Mouse (Mus musculus) heart, embryonic 12.5 days (tissue): ENCODE results near the gene Klhdc3. TPM values are rescaled to one million over a fixed set of nuclear protein-coding genes. Genes with fewer than 3 reads are reported as not detected.

Source experiments
- ATAC-seq: fragments of 200-750 bp; cut with Nextera tagmentation; 2 replicates; pipeline ENCODE4 v1.8.0; 2017; ENCODE audit warnings: moderate TSS enrichment, moderate library complexity; ENCODE audit not compliant: insufficient number of reproducible peaks, low FRiP score
- H3K27ac ChIP-seq: fragments of 300-500 bp; sonication (generic); 2 replicates; pipeline ENCODE4 v1.5.1; 2016; ENCODE audit warnings: mild to moderate bottlenecking, moderate library complexity; ENCODE audit not compliant: poor library complexity, severe bottlenecking
- H3K27me3 ChIP-seq: fragments of 300-500 bp; sonication (generic); replicated peaks from 2 replicates; pipeline ENCODE4 v1.6.1; 2016; ENCODE audit warnings: mild to moderate bottlenecking, moderate library complexity
- H3K36me3 ChIP-seq: fragments of 300-500 bp; sonication (generic); 2 replicates; pipeline ENCODE4 v1.6.1; 2016; ENCODE audit warnings: mild to moderate bottlenecking, moderate library complexity
- H3K4me1 ChIP-seq: fragments of 300-500 bp; sonication (generic); replicated peaks from 2 replicates; pipeline ENCODE4 v1.6.1; 2016; ENCODE audit warnings: mild to moderate bottlenecking
- H3K4me2 ChIP-seq: fragments of 300-500 bp; sonication (generic); 2 replicates; pipeline ENCODE4 v1.6.1; 2016; ENCODE audit warnings: mild to moderate bottlenecking, moderate library complexity
- H3K4me3 ChIP-seq: fragments of 300-500 bp; sonication (generic); 2 replicates; pipeline ENCODE4 v1.5.1; 2016; ENCODE audit warnings: mild to moderate bottlenecking
- H3K9ac ChIP-seq: fragments of 300-500 bp; sonication (generic); 2 replicates; pipeline ENCODE4 v1.6.1; 2016; ENCODE audit warnings: mild to moderate bottlenecking, moderate library complexity
- H3K9me3 ChIP-seq: fragments of 300-500 bp; sonication (generic); replicated peaks from 2 replicates; pipeline ENCODE4 v1.6.1; 2016; ENCODE audit warnings: mild to moderate bottlenecking, moderate library complexity
- WGBS: fragments of 180-500 bp; shearing (Covaris S2); methylation state at CpG from one replicate; pipeline ENCODE4 v1.1.7; 2016; 5-methylcytosine and 5-hydroxymethylcytosine counted together
- polyA plus RNA-seq: library from polyadenylated mRNA; unstranded; fragments of >200 nt; fragmentation: Nextera tagmentation; extraction: Ambion mirVana; gene quantifications from 2 replicates; pipeline ENCODE4 v1.2.1, GENCODE M21; 2016

Gene Klhdc3
- polyA plus RNA-seq, 1 experiment from 2014 or later, result 149 TPM

- H3K9me3 ChIP-seq, result no peaks in the 10 kb centered on the region
- peaks cover 48% of the 10 kb centered on the region for H3K36me3 ChIP-seq
- H3K4me1 ChIP-seq, result peaks cover 23% of the 10 kb centered on the region
- peak overlapping the region; percentile 89 for H3K4me3 ChIP-seq
- H3K27ac ChIP-seq, result no peak overlapping the region
- H3K9ac ChIP-seq, result peak overlapping the region; percentile 79; the same call in 1 of the 2 replicates
- no peaks in the 10 kb centered on the region for H3K27me3 ChIP-seq
- no peak for ATAC-seq
- H3K4me2 ChIP-seq, result peak overlapping the region; percentile 91
- whole genome bisulfite sequencing, result 85% methylated on average over 12 of the region's 12 CpGs
Measured at GRCm38 (mm10) chr17:46644152-46644805, 36.4 kb downstream of the Klhdc3 start.

DNA sequence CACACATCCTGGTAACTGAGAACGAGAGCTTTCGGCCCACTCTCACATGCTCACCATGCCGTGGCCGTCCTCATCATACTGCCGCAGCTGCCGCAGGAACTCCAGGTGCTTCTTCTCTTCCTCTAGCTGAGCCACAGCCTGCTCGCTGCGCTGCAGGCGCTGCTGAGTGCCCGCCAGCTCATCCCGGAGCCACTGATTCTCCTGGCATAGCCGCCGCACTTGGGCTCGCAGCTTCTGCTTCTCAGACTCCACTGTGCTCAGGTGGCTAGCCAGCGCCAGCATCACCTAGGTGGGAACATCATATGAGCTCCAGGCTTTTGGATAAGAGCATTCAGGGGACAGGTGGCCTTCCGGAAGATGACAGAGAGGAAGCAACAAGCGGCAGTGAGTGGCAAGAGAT is 38.7 kb downstream of the Klhdc3 start:
- no peak overlapping the region for H3K4me3 ChIP-seq
- no peak for ATAC-seq
- peaks cover 23% of the 10 kb centered on the region for H3K4me1 ChIP-seq
- 84% methylated on average over 17 of the region's 17 CpGs for WGBS
- no peak overlapping the region for H3K9ac ChIP-seq
- H3K27ac ChIP-seq, result no peak overlapping the region
- H3K4me2 ChIP-seq, result no peak overlapping the region
- no peaks in the 10 kb centered on the region for H3K27me3 ChIP-seq
- peaks cover 46% of the 10 kb centered on the region for H3K36me3 ChIP-seq
- H3K9me3 ChIP-seq, result no peaks in the 10 kb centered on the region

- peaks cover 28% of the 10 kb centered on the region for H3K4me1 ChIP-seq
- WGBS, result 79% methylated on average over 9 of the region's 9 CpGs
- no peaks in the 10 kb centered on the region for H3K27me3 ChIP-seq
- H3K4me2 ChIP-seq, result no peak overlapping the region
- peaks cover 54% of the 10 kb centered on the region for H3K36me3 ChIP-seq
- H3K27ac ChIP-seq, result no peak overlapping the region
- no peak overlapping the region for H3K4me3 ChIP-seq
- H3K9me3 ChIP-seq, result no peaks in the 10 kb centered on the region
- no peak overlapping the region for H3K9ac ChIP-seq
- ATAC-seq, result no peak
Measured at GRCm38 (mm10) chr17:46639929-46640328, 40.8 kb downstream of the Klhdc3 start.

- Histone ChIP-seq H3K36me3 (peaks cover 70% of the 10 kb centered on the region), H3K27ac (no peak overlapping the region), H3K4me1 (peaks cover 20% of the 10 kb centered on the region), H3K4me3 (no peak overlapping the region), H3K9ac (peak overlapping the region; percentile 48; the same call in 1 of the 2 replicates), H3K27me3 (no peaks in the 10 kb centered on the region), H3K4me2 (peak overlapping the region; percentile 29; the same call in 1 of the 2 replicates), H3K9me3 (no peaks in the 10 kb centered on the region)
- peak; percentile 10; the same call in 1 of the 2 replicates for ATAC-seq
- 25% methylated on average over 15 of the region's 15 CpGs for WGBS
Measured at GRCm38 (mm10) chr17:46636831-46637523, 43.7 kb downstream of the Klhdc3 start.

DNA sequence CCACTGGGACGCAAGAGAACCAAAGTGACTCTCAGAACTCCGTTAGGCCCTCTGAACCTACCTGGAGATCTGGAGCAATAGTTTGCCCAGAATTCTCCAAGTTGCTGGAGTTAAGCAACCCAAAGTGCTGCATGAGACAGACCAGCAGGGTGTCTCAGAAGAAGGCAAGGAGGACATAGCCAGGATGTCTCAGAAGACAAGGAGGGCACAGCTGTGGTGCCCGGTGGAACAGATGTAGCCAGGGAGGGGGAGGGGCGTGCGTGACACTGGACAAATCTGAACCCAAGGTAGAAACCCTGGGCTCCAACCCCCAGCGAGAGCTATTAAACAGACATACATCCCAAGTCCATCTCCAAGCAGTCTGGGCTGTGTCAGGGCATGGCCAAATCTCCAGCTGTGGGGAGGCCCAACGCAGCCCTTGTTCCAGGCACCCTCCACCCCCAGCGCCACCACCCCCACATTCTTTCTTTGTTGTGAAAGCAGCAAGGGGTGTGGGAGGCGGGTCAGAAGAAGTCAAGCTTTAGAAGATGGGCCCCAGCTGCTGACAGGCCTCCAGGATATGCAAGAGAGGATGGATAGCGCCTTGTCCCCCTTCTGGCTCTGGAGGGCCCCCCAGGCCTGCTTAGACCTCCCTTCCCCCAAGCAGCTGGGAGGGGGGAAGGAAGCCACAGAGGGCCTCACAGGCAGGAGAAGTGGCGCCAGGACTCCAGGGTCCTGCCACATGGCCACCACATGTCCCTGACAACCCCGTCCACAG is 50.9 kb downstream of the Klhdc3 start:
- H3K4me1 ChIP-seq, result peaks cover 51% of the 10 kb centered on the region
- H3K9ac ChIP-seq, result peak overlapping the region; percentile 95
- 10% methylated on average over 12 of the region's 12 CpGs for WGBS
- peak overlapping the region; percentile 79 for H3K4me3 ChIP-seq
- H3K4me2 ChIP-seq, result peak overlapping the region; percentile 88
- no peaks in the 10 kb centered on the region for H3K9me3 ChIP-seq
- peaks cover 30% of the 10 kb centered on the region for H3K36me3 ChIP-seq
- peak; percentile 67 for ATAC-seq
- H3K27me3 ChIP-seq, result no peaks in the 10 kb centered on the region
- H3K27ac ChIP-seq, result peak overlapping the region; percentile 94

DNA sequence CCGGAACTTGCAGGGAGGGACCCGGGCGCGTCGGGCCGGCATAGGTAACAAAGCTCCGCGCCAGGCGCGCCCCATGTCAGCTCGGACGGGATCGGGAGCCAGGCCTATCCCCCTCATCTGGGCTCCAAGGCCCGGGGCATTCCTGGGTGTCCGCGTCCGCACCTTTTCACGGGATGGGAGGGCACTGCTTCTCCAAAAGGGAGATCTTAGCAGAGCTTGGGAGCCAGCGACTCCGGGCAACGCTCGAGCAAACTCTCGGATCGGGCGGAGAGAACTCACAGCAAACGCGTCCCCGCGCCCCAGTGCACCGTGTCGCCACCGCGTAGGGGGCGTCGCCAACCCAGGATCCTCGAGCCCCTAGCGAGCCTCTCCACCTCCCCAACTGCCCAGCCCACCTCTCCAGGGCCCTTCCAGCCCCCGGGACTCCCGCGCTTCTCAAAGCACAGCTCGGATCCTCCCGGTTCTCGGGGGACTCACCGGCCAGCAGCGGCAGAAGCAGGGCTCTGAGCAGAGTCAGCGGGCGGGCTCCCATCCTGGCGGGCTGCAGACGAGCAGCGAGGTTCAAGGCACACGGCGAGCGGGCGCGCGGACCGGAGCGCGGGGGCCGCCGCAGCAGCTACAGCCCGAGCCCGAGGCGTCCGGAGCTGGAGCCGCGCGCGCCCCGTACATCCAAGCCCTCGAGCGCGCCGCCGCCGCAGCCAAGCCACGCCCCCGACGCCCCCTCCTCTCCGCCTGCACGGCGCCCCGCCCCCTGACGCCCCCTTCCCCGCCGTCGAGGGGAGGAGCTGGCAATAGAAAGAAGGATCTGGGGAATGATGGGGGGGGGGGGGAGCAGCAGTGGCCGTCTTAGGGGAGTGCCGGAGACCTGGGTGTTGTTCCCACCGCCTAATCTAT is 51.7 kb downstream of the Klhdc3 start, which contains the start of gene Ptk7:
Ptk7 (minus strand) TSS at position 714 of the 894 bp plus-strand sequence.
- no peaks in the 10 kb centered on the region for H3K27me3 ChIP-seq
- peak within 1 kb of the TSS; percentile 94 for H3K27ac ChIP-seq
- peak within 1 kb of the TSS; percentile 88 for H3K4me2 ChIP-seq
- peaks cover 59% of the 10 kb centered on the region for H3K4me1 ChIP-seq
- H3K9me3 ChIP-seq, result no peaks in the 10 kb centered on the region
- H3K4me3 ChIP-seq, result peak within 1 kb of the TSS; percentile 79
- ATAC-seq, result peak; percentile 78
- H3K9ac ChIP-seq, result peak within 1 kb of the TSS; percentile 95
- WGBS, result 0% methylated on average over 75 of the region's 90 CpGs
- H3K36me3 ChIP-seq, result peaks cover 25% of the 10 kb centered on the region

DNA sequence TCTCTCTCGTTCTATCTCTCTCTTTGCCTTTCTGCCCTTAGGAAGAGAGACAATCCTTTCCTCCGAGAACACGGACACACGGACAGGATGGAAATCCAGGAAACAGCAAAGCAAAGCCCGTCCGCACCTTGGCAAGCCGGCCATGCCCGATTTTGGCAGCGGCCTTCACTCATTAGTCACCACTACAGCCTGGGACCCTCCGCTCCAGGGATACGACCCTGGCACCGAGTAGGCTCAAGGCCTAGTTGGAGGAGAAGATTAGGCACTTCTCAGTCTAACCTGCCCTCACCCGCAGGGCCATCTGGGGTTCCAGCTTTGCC is 52.3 kb downstream of the Klhdc3 start:
- no peak; the same call in 1 of the 2 replicates for ATAC-seq
- WGBS, result under 1% methylated on average over 13 of the region's 13 CpGs
- Histone ChIP-seq H3K9me3 (no peaks in the 10 kb centered on the region), H3K4me2 (peak overlapping the region; percentile 88), H3K4me3 (peak overlapping the region; percentile 79), H3K9ac (peak overlapping the region; percentile 95), H3K36me3 (peaks cover 18% of the 10 kb centered on the region), H3K27ac (peak overlapping the region; percentile 94), H3K27me3 (no peaks in the 10 kb centered on the region), H3K4me1 (peaks cover 65% of the 10 kb centered on the region)

DNA sequence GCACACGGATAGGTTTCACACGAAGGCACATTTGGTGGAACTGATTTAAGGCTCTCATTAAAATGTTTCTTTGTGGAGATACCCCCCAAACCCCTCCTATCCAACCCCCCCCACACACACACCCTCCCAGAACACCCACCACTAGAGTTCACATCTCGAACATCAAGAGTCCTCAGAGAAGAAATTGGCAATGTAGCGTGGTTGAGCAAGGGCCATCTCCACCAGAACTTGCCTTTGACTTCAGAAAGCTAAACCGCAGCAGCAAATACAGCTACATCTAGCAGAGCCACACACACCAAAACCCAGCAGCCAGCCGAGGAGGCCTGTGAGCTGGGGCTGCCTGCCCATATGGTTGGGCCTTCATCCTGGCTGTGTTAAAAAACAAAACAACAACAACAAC is 53.3 kb downstream of the Klhdc3 start:
- H3K9ac ChIP-seq, result peak overlapping the region; percentile 95
- H3K4me1 ChIP-seq, result peaks cover 75% of the 10 kb centered on the region
- no peak for ATAC-seq
- H3K4me2 ChIP-seq, result peak overlapping the region; percentile 88
- H3K27ac ChIP-seq, result peak overlapping the region; percentile 94; the same call in 1 of the 2 replicates
- no peaks in the 10 kb centered on the region for H3K9me3 ChIP-seq
- peak overlapping the region; percentile 79 for H3K4me3 ChIP-seq
- peaks cover 9% of the 10 kb centered on the region for H3K36me3 ChIP-seq
- 56% methylated on average over 6 of the region's 6 CpGs for WGBS
- no peaks in the 10 kb centered on the region for H3K27me3 ChIP-seq

- ATAC-seq, result no peak
- peak overlapping the region; percentile 91 for H3K27ac ChIP-seq
- no peaks in the 10 kb centered on the region for H3K36me3 ChIP-seq
- H3K9me3 ChIP-seq, result no peaks in the 10 kb centered on the region
- H3K4me3 ChIP-seq, result peak overlapping the region; percentile 32
- WGBS, result 48% methylated on average over 12 of the region's 12 CpGs
- H3K4me2 ChIP-seq, result peak overlapping the region; percentile 62
- peak overlapping the region; percentile 65 for H3K9ac ChIP-seq
- no peaks in the 10 kb centered on the region for H3K27me3 ChIP-seq
- H3K4me1 ChIP-seq, result peaks cover 86% of the 10 kb centered on the region
Measured at GRCm38 (mm10) chr17:46624598-46624997, 56.1 kb downstream of the Klhdc3 start.
